Mouse (Mus musculus) ES-E14 (cell line): ENCODE results near the gene Mapt. TPM values are rescaled to one million over a fixed set of nuclear protein-coding genes. Genes with fewer than 3 reads are reported as not detected.

Experiments used
- DNase-seq: peaks from one replicate; pipeline ENCODE4 v3.0.0-alpha.2; 2013; ENCODE audit warnings: low read depth, low spot score
- H3K27ac ChIP-seq: 2 replicates; pipeline ENCODE4 v1.5.1; 2012; ENCODE audit warnings: low read depth, mild to moderate bottlenecking, low read length, moderate library complexity, mixed read lengths; ENCODE audit not compliant: poor library complexity, insufficient read depth, severe bottlenecking
- H3K36me3 ChIP-seq: 2 replicates; pipeline ENCODE4 v1.6.1; 2012; ENCODE audit warnings: mild to moderate bottlenecking, low read length, moderate library complexity, mixed read lengths; ENCODE audit not compliant: control insufficient read depth, poor library complexity, insufficient read depth, severe bottlenecking
- H3K4me1 ChIP-seq, 2 experiments: fragments of 150-350 bp in 1 of 2; sonication (generic) in 1 of 2; 2 replicates each; pipeline ENCODE4 v1.6.1; 2012; ENCODE audit warnings: low read length in 2 of 2, mild to moderate bottlenecking in 1 of 2, mixed read lengths in 1 of 2; ENCODE audit not compliant: control insufficient read depth in 2 of 2, insufficient read depth in 2 of 2, poor library complexity in 1 of 2
- H3K4me3 ChIP-seq, 2 experiments: fragments of 150-350 bp in 1 of 2; sonication (generic) in 1 of 2; 2 replicates each; pipeline ENCODE4 v1.5.1; 2012; ENCODE audit warnings: low read length in 2 of 2, low read depth in 1 of 2, mild to moderate bottlenecking in 1 of 2, mixed read lengths in 1 of 2; ENCODE audit not compliant: insufficient read depth in 1 of 2, poor library complexity in 1 of 2, severe bottlenecking in 1 of 2
- H3K9ac ChIP-seq: 2 replicates; pipeline ENCODE4 v1.6.1; 2012; ENCODE audit warnings: low read depth, mild to moderate bottlenecking, low read length, mixed read lengths; ENCODE audit not compliant: poor library complexity, insufficient read depth, severe bottlenecking
- H3K9me3 ChIP-seq: fragments of 150-350 bp; sonication (generic); 2 replicates; pipeline ENCODE4 v1.6.1; 2012; ENCODE audit warnings: low read depth, mild to moderate bottlenecking, low read length; ENCODE audit not compliant: control insufficient read depth, insufficient read depth
- CHD2 ChIP-seq: IDR thresholded peaks from 2 replicates; pipeline ENCODE4 v1.6.1; 2014; ENCODE audit warnings: mild to moderate bottlenecking, low read depth, low read length, inconsistent platforms
- HCFC1 ChIP-seq: IDR thresholded peaks from 2 replicates; pipeline ENCODE4 v1.6.1; 2012; ENCODE audit warnings: low read length, inconsistent platforms, borderline replicate concordance; ENCODE audit not compliant: insufficient read depth
- MAFK ChIP-seq: IDR thresholded peaks from 2 replicates; pipeline ENCODE4 v1.6.1; 2014; ENCODE audit warnings: mild to moderate bottlenecking, low read depth, low read length, inconsistent platforms; ENCODE audit not compliant: insufficient read depth
- ZC3H11A ChIP-seq: IDR thresholded peaks from 2 replicates; pipeline ENCODE4 v1.6.1; 2012; ENCODE audit warnings: low read depth, mild to moderate bottlenecking, inconsistent platforms, low read length, borderline replicate concordance
- ZNF384 ChIP-seq: IDR thresholded peaks from 2 replicates; pipeline ENCODE4 v1.6.1; 2012; ENCODE audit warnings: low read depth, low read length, inconsistent platforms
- in situ Hi-C, 2 experiments: fragments of 600-800 bp; cut with MboI; formaldehyde crosslinking; loops; one replicate each; pipeline ENCODE4 v1.15.1; 2025; ENCODE audit warnings: low sequenced_read_pairs in 2 of 2, inconsistent platforms in 1 of 2; ENCODE audit not compliant: unreplicated experiment in 2 of 2
- total RNA-seq: library from RNA; depleted of rRNA; stranded (reverse); fragments of 300-350 nt; gene quantifications from 2 replicates; pipeline ENCODE4 v1.2.3, GENCODE M21; 2012; rRNA removed

The Mapt gene
- total RNA-seq, 1 experiment: 9.7 TPM

DNA sequence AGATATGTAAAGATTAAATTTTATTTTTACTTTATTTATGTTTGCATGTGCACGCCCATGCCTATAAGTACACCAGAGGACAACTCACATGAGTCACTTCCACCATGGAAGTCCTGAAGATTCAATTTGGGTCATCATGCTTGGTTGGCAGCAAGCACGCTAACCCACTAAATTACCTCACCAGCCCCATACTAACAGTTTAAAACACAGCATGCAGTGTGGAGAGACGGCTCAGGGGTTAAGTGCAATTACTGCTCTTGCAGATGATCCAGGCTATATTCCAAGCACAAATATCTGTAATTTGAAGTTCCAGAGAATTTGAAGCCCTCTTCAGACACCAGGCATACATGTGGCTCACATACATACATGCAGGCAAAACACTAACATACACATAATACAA is 145.1 kb downstream of the Mapt start:
- H3K27ac ChIP-seq: no peak overlapping the region
- H3K9ac ChIP-seq: no peak overlapping the region
- no peak overlapping the region for H3K4me3 ChIP-seq
- TF ChIP-seq ZC3H11A: no peak
- no peak for TF ChIP-seq CHD2
- TF ChIP-seq HCFC1: no peak
- TF ChIP-seq ZNF384: no peak
- no peak for TF ChIP-seq MAFK
- no peaks in the 10 kb centered on the region; a peak in 1 of 4 replicates for H3K4me1 ChIP-seq
- in situ Hi-C loops: no loop called here
- H3K9me3 ChIP-seq: no peaks in the 10 kb centered on the region
- DNase-seq: no peak
- H3K36me3 ChIP-seq: peaks cover 2% of the 10 kb centered on the region

DNA sequence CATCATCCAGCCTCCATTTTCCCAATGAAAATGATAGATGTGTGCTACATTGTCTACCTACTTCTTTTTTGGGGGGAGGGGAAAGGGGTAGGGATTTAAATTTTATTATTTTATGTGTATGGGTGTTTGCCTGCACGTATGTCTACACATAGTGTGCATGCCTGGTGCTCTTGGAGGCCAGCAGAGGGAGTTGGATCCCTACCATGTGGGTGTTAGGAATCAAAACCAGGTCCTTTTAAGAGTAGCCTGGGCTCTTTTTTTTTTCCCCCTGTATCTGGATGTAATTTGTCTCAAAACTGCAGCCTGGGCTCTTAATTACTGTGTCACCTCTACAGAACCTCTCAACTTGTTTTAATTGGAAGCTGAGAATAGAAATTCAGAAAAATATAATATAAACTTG is 148.4 kb downstream of the Mapt start:
- H3K9ac ChIP-seq: no peak overlapping the region
- DNase-seq: no peak
- H3K4me3 ChIP-seq: no peak overlapping the region
- H3K9me3 ChIP-seq: no peaks in the 10 kb centered on the region
- H3K36me3 ChIP-seq: peaks cover 2% of the 10 kb centered on the region
- H3K4me1 ChIP-seq: no peaks in the 10 kb centered on the region; a peak in 1 of 4 replicates
- TF ChIP-seq HCFC1 (no peak), MAFK (no peak), ZC3H11A (no peak), ZNF384 (no peak), CHD2 (no peak)
- no peak overlapping the region for H3K27ac ChIP-seq
- in situ Hi-C loops: no loop called here

Other genes with a start within 250 kb of the Mapt start
- gene Crhr1, start 98.5 kb upstream of the Mapt start, total RNA-seq: 0.09 and 0.11 TPM in 2 replicates
- not detected in 2 replicates for gene Sppl2c, start 45.1 kb upstream of the Mapt start, total RNA-seq
- 34.8 and 37.7 TPM in 2 replicates for gene Kansl1, start 237.5 kb downstream of the Mapt start, total RNA-seq